Mouse (Mus musculus) megakaryocyte progenitor cell, adult 5-6 weeks (primary cell): ENCODE results near the gene Rarres2. TPM values are rescaled to one million over a fixed set of nuclear protein-coding genes. Genes with fewer than 3 reads are reported as not detected.

Experiments
- ATAC-seq: replicated peaks from 2 replicates; pipeline ENCODE4 v1.8.0; 2016; ENCODE audit warnings: mild to moderate bottlenecking, moderate TSS enrichment, inconsistent platforms; ENCODE audit not compliant: poor library complexity
- total RNA-seq, 2 experiments: library from RNA; stranded (forward) in 1 of 2; stranded (reverse) in 1 of 2; fragments of 157-497, 149-512 nt in 1 of 2; fragments of 200-1000 nt in 1 of 2; gene quantifications; 2 replicates each; pipeline versions ENCODE4 v1.2.3 to v1.2.4; 2015 to 2017

Gene Rarres2
- total RNA-seq, 2 experiments from 2014 or later, result not detected

DNA sequence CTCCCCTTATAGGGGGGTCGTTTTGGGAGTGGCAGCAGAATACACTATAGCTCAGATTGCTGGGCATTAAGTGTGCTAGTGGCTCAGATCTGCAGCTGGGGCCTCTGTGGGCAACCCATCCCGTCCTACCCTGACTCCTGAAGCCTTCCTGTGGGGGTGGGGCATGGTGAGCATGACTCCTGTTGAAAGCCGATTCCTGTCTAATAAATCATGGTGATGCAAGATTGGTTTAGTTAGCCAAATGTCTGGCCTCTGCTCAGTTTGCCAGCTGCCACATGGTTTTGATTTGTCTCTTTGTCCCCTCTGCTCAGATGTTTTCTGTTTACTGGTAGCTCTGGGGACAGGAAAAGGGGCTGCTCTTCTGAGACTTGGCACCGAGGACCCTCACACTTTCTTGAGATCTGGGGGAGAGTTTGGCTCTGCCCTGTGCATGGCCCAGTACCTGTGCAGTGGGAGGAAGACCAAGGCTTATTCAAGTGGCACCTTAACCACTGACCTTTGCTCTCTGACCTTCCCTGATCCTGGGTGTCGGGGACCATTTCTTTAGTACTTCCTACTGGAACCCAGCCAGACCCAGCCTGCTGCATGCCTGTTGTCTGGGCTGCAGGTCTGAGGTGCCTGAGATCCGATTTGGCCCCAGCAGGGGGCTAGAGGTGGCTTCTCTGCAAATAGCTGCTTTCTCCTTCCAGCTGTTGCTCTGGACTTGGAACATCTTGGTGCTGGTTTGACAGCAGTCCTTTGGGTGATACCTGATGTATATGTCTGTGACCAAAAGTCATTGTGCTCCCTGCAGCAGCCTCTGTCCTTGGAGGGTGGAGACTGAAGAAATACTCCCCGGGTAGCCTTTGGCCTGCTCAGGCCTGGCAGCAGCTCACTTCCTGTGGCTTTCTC is 30.8 kb downstream of the Rarres2 start:
- ATAC-seq, result 0 out of 2 replicates have a peak, but pooled peaks have one; percentile 24

DNA sequence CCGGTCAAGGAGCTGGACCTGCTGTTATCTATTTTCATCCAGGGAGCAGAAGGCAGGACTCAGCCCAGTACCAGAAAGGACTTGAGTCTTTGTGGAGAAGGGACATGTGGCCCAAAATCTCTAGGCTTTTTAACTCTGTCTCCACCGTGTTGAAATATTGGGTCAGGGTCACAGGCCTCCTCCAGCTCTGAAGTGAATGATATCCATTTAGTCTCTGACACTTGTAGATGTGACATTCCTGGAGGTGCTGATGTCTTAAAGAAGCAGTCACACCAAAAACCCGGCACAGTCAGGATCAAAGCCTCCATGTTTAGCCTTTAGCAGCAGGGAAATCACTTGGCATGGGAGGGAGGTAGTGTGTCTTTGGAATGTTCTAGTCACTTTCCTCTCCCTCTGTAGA is 31.9 kb downstream of the Rarres2 start:
- no peak for ATAC-seq

DNA sequence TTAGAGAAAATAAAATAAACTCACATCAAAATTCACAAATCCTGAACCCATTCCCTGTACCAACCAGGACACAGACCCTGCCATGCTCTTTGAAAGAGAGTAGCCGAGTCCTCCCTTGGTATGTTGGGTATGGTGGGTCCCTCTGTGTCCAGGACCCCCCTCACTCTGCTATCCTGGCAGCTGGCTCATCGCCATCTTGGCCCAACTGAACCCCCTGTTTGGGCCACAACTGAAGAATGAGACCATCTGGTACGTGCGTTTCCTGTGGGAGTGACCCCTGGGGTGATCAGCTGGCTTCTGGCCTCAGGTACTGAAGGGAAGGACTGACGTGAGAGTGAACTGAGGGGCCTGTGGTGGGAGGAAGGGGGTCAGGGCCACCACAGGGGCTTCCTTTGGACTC is 32.7 kb downstream of the Rarres2 start:
- no peak for ATAC-seq

DNA sequence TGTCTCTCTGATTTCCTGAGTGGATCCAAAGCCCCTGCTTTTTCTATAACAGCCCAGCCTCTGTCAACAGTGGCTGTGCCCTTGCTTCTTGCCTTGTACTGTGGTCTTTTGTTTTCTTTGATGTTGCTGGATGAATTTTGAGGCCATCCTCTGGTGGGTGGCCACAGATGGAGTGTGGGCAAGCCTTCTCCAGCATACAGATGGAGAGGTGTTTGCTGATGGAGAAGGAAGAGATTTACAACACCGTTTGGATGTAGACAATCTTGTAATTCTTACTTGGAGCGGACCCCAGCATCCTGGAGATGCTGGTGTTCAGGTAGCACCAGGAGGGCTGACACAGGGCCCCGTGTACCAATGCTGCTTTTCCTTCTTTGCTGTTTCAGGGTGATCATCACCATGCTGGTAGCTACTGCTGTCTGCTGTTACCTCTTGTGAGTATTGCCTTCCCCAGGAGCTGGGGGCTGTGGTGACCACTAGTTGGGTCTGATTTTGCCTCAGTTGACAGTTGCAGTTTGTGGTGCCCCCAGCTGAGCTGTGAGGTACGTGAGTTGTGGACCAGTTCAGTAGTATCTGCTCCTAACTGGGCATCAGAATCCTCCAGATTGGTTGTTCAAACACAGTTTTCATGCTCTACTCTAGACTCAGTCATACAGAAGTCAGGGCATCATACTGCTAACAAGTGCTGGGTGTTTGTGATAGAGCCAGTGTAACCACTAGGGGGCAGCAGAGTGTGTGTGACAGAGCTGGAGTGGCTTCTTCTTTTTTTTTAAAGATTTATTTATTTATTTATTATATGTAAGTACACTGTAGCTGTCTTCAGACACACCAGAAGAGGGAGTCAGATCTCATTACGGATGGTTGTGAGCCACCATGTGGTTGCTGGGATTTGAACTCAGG is 33.5 kb downstream of the Rarres2 start:
- ATAC-seq, result peak; percentile 81

DNA sequence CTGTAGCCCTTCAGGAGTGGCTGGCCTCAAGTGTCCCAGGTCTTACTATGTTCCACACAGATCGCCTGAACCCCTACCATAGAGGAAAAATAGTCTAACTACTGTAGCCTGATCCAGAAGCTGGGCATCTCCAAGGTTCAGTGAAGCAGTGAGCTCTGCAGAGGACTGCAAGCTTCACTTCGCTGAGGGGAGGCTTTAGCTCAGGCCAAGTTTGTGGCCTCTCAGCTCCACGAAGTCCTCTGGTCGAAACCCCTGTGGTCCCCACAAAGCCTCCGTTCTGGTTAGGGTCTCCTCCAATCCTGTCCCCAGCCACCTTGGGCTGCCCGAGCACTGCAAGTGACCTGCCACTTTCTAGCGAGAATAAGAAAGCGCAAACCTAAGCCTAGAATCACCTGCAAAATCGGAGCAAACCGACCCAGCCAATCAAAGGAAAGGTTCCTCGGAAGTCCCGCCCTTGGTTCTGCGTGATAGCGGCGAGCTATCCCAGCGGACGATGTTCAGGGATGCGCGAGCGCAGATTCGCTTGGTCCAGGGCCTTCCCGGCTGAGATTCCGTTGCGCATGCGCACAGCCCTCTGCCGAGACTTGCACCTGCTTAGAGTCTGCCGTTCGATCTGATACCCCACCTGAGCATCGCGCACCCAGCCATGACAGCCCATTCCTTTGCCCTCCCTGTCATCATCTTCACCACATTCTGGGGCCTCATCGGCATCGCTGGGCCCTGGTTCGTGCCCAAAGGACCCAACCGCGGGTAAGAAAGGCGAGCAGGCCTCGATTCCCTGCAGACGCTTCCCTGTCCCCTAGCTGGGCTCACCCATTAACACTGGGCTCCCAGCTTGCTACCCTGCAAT is 35.3 kb downstream of the Rarres2 start, which contains the start of gene Atp6v0e2:
Gene Atp6v0e2 (plus strand): TSS at position 511 of the 850 bp plus-strand sequence.
- ATAC-seq, result no peak

DNA sequence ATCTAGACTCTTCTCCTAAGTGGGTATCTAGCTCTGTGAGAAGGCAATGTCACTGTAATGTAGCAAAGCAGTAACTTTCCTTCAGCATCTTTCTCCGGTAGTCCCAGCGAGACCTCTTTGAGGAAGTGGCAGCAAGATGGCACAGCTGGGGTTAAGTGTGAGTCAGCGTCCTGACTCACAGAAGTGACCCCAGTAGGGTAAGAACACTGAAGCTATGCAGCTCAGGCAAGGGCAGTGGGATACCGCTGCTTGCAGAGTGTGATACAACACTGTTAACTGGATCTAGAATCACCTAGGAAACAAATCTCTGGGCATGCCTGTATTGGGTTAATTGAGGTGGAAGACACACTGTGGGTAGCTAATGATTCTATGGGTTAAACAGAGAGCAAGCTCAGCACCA is 36.5 kb downstream of the Rarres2 start:
- ATAC-seq, result peak; percentile 55

DNA sequence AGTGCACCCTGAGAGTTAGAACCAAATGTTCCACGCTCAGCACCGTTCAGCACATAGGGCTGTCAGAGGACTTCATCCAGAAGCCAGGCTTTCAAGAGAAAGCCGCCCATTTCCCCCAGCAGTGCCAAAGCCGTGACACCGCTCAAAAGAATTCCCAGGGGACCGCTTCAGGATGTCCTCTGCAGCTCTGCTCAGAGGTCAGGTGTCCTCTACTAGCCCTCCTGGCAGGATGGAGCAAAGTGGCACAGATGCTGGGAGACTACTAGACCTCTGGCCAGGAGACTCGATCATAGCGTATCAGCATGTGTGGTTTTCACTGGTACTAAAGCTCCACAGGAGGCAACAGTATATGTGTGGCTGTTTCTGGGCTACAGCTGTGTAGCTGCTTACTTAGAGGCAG is 37.7 kb downstream of the Rarres2 start:
- ATAC-seq, result no peak

DNA sequence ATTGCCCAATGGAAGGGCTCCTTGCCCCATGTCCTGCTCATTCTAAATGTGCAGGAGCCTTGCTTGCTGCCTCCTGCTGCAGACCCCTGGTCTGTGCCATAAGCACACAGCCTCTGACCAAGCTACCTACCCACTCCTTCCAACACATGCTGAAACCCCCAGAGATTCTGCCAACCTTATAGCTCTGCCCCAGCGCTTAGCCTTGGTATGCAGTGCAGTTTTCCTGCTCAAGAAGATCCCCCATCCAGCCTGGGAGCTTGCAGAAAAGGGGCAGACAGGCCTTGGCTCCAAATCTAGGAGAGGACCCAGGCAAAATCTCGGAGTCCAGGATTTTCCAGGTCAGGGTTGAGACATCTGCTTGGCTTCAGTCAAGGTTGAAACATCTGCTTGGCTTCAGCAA is 39.1 kb downstream of the Rarres2 start:
- ATAC-seq, result no peak

DNA sequence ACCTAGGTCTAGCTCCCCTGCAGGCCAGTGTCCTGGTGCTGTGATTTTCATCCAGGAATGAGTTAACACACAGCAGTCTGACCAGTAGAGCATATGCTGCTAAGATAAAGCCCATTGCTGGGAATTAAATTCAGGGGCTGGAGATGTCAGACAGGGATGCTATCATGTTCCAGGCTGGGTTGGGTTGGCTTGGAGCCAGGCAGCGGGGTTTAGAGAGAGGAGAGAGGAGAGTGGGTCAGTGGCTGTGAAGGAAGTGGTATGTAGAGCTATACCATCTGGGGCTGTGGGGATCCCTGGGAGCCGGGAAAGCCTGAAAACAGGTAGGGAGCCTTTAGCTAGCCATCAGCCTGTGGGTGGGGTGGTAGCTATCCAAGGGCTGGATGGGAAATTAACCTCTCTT is 41.7 kb downstream of the Rarres2 start:
- ATAC-seq, result no peak

DNA sequence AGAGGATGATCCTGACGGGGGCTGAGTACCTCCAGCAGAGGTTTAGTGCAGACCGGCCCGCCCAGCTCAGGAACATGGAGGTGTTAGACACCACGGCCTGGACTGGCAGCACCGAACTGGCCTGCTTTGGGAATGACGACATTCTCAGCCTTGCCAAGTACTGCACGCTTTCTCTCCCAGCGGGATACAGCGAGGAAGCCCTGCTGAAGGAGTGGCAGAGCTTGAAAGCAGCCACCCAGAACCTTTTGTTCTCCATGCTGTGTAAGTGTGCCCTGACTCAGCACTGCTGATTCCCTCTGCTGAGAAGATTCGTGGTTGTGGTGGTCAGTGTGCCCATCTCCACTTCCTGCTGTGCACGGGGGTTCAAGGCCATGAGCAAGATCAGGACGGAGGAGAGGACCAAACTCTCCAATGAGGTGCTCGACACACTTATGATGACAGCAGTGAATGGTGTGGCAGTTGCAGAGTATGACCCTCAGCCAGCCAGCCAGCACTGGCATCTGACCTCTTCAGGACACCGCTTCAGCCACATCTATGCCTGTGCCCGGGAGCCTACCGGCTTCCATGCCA is 42.6 kb downstream of the Rarres2 start:
- 0 out of 2 replicates have a peak, but pooled peaks have one; percentile 29 for ATAC-seq

DNA sequence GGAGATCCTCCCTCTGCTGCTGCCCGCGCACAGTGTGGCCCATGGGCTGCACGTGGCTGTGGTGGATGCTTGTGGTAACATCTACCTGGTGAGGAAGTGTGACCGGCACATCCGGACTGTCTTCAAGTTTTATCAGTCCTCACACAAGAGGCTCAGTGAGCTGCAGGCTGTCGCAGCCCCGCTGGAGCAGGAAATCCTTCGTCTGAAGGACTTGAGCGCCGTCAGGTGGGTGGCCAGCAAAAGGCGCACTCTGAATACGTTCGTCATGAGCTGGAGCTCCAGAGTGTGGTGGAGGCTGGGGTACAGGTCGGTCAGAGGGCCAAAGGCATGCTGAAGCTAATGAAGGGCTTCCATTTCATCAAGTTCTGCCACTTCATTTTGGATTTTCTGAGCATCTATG is 43.3 kb downstream of the Rarres2 start:
- ATAC-seq, result peak; percentile 26; the same call in 1 of the 2 replicates

DNA sequence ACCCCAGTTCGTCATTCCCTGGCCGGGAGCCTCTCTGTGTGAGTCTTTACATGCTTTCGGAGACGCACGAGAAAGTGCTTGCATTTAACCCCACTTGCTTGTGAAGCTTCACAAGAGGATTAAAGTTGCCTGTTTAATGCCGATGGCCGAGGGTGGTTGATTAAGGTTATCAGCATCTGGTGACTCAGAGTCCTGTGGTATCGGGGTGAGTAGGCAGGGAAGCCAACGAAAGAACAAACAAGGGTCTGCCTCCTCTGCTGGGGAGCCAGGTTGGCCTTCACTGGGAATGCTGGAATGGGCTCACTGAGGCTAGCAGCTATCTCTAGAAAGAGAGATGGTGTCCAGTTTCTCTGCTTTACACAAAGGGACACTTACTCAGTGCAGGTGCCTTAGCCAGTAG is 44.7 kb downstream of the Rarres2 start:
- no peak for ATAC-seq

DNA sequence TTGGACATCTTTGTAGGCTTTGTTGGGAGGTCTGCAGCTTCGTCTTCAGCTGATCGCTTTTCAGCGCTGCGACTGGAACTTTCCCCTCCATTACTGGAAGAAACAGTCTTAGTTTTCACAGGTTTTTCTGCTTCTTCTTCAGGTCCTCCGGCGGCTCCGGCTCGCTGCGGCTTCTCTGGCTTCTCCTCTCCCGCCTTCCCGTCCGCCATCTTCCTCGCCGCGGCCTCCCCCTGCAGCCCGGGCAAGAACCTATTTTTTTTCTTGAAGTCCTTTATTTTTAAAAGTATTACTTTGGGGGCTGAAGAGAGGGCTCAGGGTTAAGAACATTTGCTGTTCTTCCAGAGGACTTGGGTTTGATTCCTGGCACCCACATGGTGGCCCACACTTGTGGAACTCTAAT is 47.7 kb downstream of the Rarres2 start:
- peak; percentile 94 for ATAC-seq

Other genes starting within 250 kb of the Rarres2 start
- 0.98 and 2.5 TPM in 2 replicates for gene Krba1, start 177.2 kb downstream of the Rarres2 start, total RNA-seq (2015)
- 2.0 and 3.1 TPM in 2 replicates for gene Krba1, start 177.2 kb downstream of the Rarres2 start, total RNA-seq (2017)
- gene Zfp467, start 127.0 kb downstream of the Rarres2 start, total RNA-seq (2015), result 1.6 and 3.4 TPM in 2 replicates
- 0.61 and 1.1 TPM in 2 replicates for gene Zfp467, start 127.0 kb downstream of the Rarres2 start, total RNA-seq (2017)
- gene Sspo, start 124.6 kb downstream of the Rarres2 start, total RNA-seq (2015), result not detected in 2 replicates
- gene Sspo, start 124.6 kb downstream of the Rarres2 start, total RNA-seq (2017), result not detected in 2 replicates
- not detected in 2 replicates for gene Atp6v0e2, start 35.2 kb downstream of the Rarres2 start, total RNA-seq (2015)
- gene Atp6v0e2, start 35.2 kb downstream of the Rarres2 start, total RNA-seq (2017), result not detected in 2 replicates
- 8.0 and 11.6 TPM in 2 replicates for gene Lrrc61, start 18.0 kb downstream of the Rarres2 start, total RNA-seq (2015)
- gene Lrrc61, start 18.0 kb downstream of the Rarres2 start, total RNA-seq (2017), result 4.9 and 6.3 TPM in 2 replicates
- not detected in 2 replicates for gene Gm45021, start 16.8 kb upstream of the Rarres2 start, total RNA-seq (2015)
- gene Gm45021, start 16.8 kb upstream of the Rarres2 start, total RNA-seq (2017), result not detected in 2 replicates
- gene Repin1, start 21.1 kb upstream of the Rarres2 start, total RNA-seq (2015), result 7.7 and 11.2 TPM in 2 replicates
- 10.0 and 16.6 TPM in 2 replicates for gene Repin1, start 21.1 kb upstream of the Rarres2 start, total RNA-seq (2017)
- not detected in 2 replicates for gene Gm44965, start 21.2 kb upstream of the Rarres2 start, total RNA-seq (2015)
- not detected in 2 replicates for gene Gm44965, start 21.2 kb upstream of the Rarres2 start, total RNA-seq (2017)
- 0.78 and 0.96 TPM in 2 replicates for gene Zfp775, start 29.3 kb upstream of the Rarres2 start, total RNA-seq (2015)
- 1.00 and 2.0 TPM in 2 replicates for gene Zfp775, start 29.3 kb upstream of the Rarres2 start, total RNA-seq (2017)
- gene AI854703, start 54.0 kb upstream of the Rarres2 start, total RNA-seq (2015), result 0.07 and 0.64 TPM in 2 replicates
- gene AI854703, start 54.0 kb upstream of the Rarres2 start, total RNA-seq (2017), result 0.08 and 0.61 TPM in 2 replicates
- gene Gimap8, start 74.4 kb upstream of the Rarres2 start, total RNA-seq (2015), result 0.27 and 1.1 TPM in 2 replicates
- gene Gimap8, start 74.4 kb upstream of the Rarres2 start, total RNA-seq (2017), result 0.50 and 2.0 TPM in 2 replicates
- 10.7 and 14.5 TPM in 2 replicates for gene Gimap9, start 103.3 kb upstream of the Rarres2 start, total RNA-seq (2015)
- 17.2 and 29.9 TPM in 2 replicates for gene Gimap9, start 103.3 kb upstream of the Rarres2 start, total RNA-seq (2017)
- gene Gimap4, start 111.8 kb upstream of the Rarres2 start, total RNA-seq (2015), result 0.39 and 1.7 TPM in 2 replicates
- 2.9 and 3.1 TPM in 2 replicates for gene Gimap4, start 111.8 kb upstream of the Rarres2 start, total RNA-seq (2017)
- 2.5 and 6.7 TPM in 2 replicates for gene Gimap6, start 135.4 kb upstream of the Rarres2 start, total RNA-seq (2015)
- gene Gimap6, start 135.4 kb upstream of the Rarres2 start, total RNA-seq (2017), result 3.5 and 15.6 TPM in 2 replicates
- not detected in 2 replicates for gene Gm28053, start 145.8 kb upstream of the Rarres2 start, total RNA-seq (2015)
- 20.7 and 26.7 TPM in 2 replicates for gene Gm28053, start 145.8 kb upstream of the Rarres2 start, total RNA-seq (2017)
- 0.22 TPM in 1 of 2 replicates, not detected in the other for gene Gimap7, start 145.8 kb upstream of the Rarres2 start, total RNA-seq (2015)
- 0.29 and 1.3 TPM in 2 replicates for gene Gimap7, start 145.8 kb upstream of the Rarres2 start, total RNA-seq (2017)
- gene Gimap1, start 166.3 kb upstream of the Rarres2 start, total RNA-seq (2015), result 1.2 and 5.1 TPM in 2 replicates
- gene Gimap1, start 166.3 kb upstream of the Rarres2 start, total RNA-seq (2017), result 3.7 and 9.1 TPM in 2 replicates
- gene Gimap5, start 173.4 kb upstream of the Rarres2 start, total RNA-seq (2015), result 0.07 and 1.1 TPM in 2 replicates
- gene Gimap5, start 173.4 kb upstream of the Rarres2 start, total RNA-seq (2017), result 0.08 and 2.0 TPM in 2 replicates
- gene Gimap3, start 198.1 kb upstream of the Rarres2 start, total RNA-seq (2015), result 0.12 and 0.62 TPM in 2 replicates
- gene Gimap3, start 198.1 kb upstream of the Rarres2 start, total RNA-seq (2017), result 0.61 TPM in 1 of 2 replicates, not detected in the other